Mouse (Mus musculus): ENCODE measurements around the gene Accs.
A peak's percentile ranks its signal among the peaks of the same experiment; 100 is the strongest.

Accs gene

GRCm38 (mm10) chr2:93851303-93851702 lies 1.6 kb upstream of the Accs start:
- no peak for DNase-seq (ENCODE audit: low spot score)

- DNase-seq (ENCODE audit: low spot score) = no peak
Observed at GRCm38 (mm10) chr2:93850317-93850944, 688 bp upstream of the Accs start.

- no peak for DNase-seq (ENCODE audit: low spot score)
Observed at GRCm38 (mm10) chr2:93841349-93841748, 8.4 kb downstream of the Accs start.

- no peak for DNase-seq (ENCODE audit: low spot score)
Observed at GRCm38 (mm10) chr2:93840109-93840508, 9.6 kb downstream of the Accs start.

GRCm38 (mm10) chr2:93838931-93839330 lies 10.8 kb downstream of the Accs start:
- no peak for DNase-seq (ENCODE audit: low spot score)

- DNase-seq (ENCODE audit: low spot score) = no peak
Observed at GRCm38 (mm10) chr2:93836232-93836785, 13.4 kb downstream of the Accs start.

GRCm38 (mm10) chr2:93835596-93835995 lies 14.1 kb downstream of the Accs start:
- DNase-seq (ENCODE audit: low spot score) = no peak

GRCm38 (mm10) chr2:93823519-93823918 lies 26.2 kb downstream of the Accs start:
- peak; percentile 75 for DNase-seq (ENCODE audit: low spot score)

- peak; percentile 91 for DNase-seq (ENCODE audit: low spot score)
Observed at GRCm38 (mm10) chr2:93822045-93822749, 27.5 kb downstream of the Accs start, which contains the start of gene Ext2. TSS of gene Ext2 (minus strand) at chr2:93822568.

GRCm38 (mm10) chr2:93817791-93818190 lies 32.0 kb downstream of the Accs start:
- no peak for DNase-seq (ENCODE audit: low spot score)

- no peak for DNase-seq (ENCODE audit: low spot score)
Observed at GRCm38 (mm10) chr2:93813343-93813742, 36.4 kb downstream of the Accs start.

- DNase-seq (ENCODE audit: low spot score) = peak; percentile 61
Observed at GRCm38 (mm10) chr2:93811812-93812211, 37.9 kb downstream of the Accs start.

- peak; percentile 28 for DNase-seq (ENCODE audit: low spot score)
Observed at GRCm38 (mm10) chr2:93809931-93810330, 39.8 kb downstream of the Accs start.

GRCm38 (mm10) chr2:93808071-93808470 lies 41.7 kb downstream of the Accs start:
- DNase-seq (ENCODE audit: low spot score) = no peak

- no peak for DNase-seq (ENCODE audit: low spot score)
Observed at GRCm38 (mm10) chr2:93807440-93807839, 42.3 kb downstream of the Accs start.

- DNase-seq (ENCODE audit: low spot score) = no peak
Observed at GRCm38 (mm10) chr2:93806487-93807201, 43.1 kb downstream of the Accs start.

- no peak for DNase-seq (ENCODE audit: low spot score)
Observed at GRCm38 (mm10) chr2:93805523-93805922, 44.2 kb downstream of the Accs start.

GRCm38 (mm10) chr2:93805066-93805465 lies 44.7 kb downstream of the Accs start:
- DNase-seq (ENCODE audit: low spot score) = no peak

GRCm38 (mm10) chr2:93802947-93803346 lies 46.8 kb downstream of the Accs start:
- DNase-seq (ENCODE audit: low spot score) = no peak

- no peak for DNase-seq (ENCODE audit: low spot score)
Observed at GRCm38 (mm10) chr2:93801097-93801496, 48.6 kb downstream of the Accs start.

- DNase-seq (ENCODE audit: low spot score) = no peak
Observed at GRCm38 (mm10) chr2:93797162-93797795, 52.5 kb downstream of the Accs start.

GRCm38 (mm10) chr2:93794375-93794774 lies 55.4 kb downstream of the Accs start:
- DNase-seq (ENCODE audit: low spot score) = no peak

All from urinary bladder, postnatal 14 days (tissue).